Mouse (Mus musculus) kidney, postnatal 4 days (tissue): ENCODE measurements around the gene Arl6.
A peak's percentile ranks its signal among the peaks of the same experiment; 100 is the strongest.

Experiments
- DNase-seq, 2 experiments: peaks; one replicate each; pipeline ENCODE4 v3.0.0; 2021; ENCODE audit warnings: mixed read lengths in 2 of 2

Gene Arl6

GRCm38 (mm10) chr16:59639102-59639691 lies at the start of gene Arl6:
Gene Arl6 (minus strand): TSS chr16:59639391.
- peak; percentile 96 to 97 for DNase-seq

- no peak for DNase-seq
These were observed 45.9 kb upstream of the Arl6 start for GRCm38 (mm10) chr16:59685135-59685534.

- DNase-seq = peak; percentile 78 to 82
These were observed 44.2 kb upstream of the Arl6 start for GRCm38 (mm10) chr16:59683434-59683833.

- no peak for DNase-seq
These were observed 43.2 kb upstream of the Arl6 start for GRCm38 (mm10) chr16:59682216-59682891.

GRCm38 (mm10) chr16:59666938-59667337 lies 27.7 kb upstream of the Arl6 start:
- DNase-seq = no peak

- DNase-seq = no peak
These were observed 4.6 kb upstream of the Arl6 start for GRCm38 (mm10) chr16:59643766-59644165.

GRCm38 (mm10) chr16:59639985-59640384 lies 794 bp upstream of the Arl6 start:
- DNase-seq = no peak

GRCm38 (mm10) chr16:59634598-59634997 lies 4.6 kb downstream of the Arl6 start:
- DNase-seq = no peak

- no peak for DNase-seq
These were observed 17.6 kb downstream of the Arl6 start for GRCm38 (mm10) chr16:59621554-59621953.

GRCm38 (mm10) chr16:59617167-59617566 lies 22.0 kb downstream of the Arl6 start:
- DNase-seq = peak; percentile 18 to 44

- DNase-seq = no peak
These were observed 23.5 kb downstream of the Arl6 start for GRCm38 (mm10) chr16:59615675-59616074.

- DNase-seq = no peak
These were observed 28.4 kb downstream of the Arl6 start for GRCm38 (mm10) chr16:59610750-59611149.

GRCm38 (mm10) chr16:59604078-59604781 lies 35.0 kb downstream of the Arl6 start:
- DNase-seq = peak in 1 of 2 experiments; percentile 31

GRCm38 (mm10) chr16:59600311-59601251 lies 38.6 kb downstream of the Arl6 start, which contains the start of gene Crybg3:
Gene Crybg3 (minus strand): TSS chr16:59600979.
- peak; percentile 86 to 92 for DNase-seq

- DNase-seq = no peak
These were observed 39.6 kb downstream of the Arl6 start for GRCm38 (mm10) chr16:59599411-59600265.

- no peak for DNase-seq
These were observed 40.2 kb downstream of the Arl6 start for GRCm38 (mm10) chr16:59598997-59599396.

- no peak for DNase-seq
These were observed 41.9 kb downstream of the Arl6 start for GRCm38 (mm10) chr16:59597256-59597655.

GRCm38 (mm10) chr16:59594714-59595113 lies 44.5 kb downstream of the Arl6 start:
- DNase-seq = no peak

- DNase-seq = no peak
These were observed 48.4 kb downstream of the Arl6 start for GRCm38 (mm10) chr16:59590790-59591189.

GRCm38 (mm10) chr16:59588351-59589025 lies 50.7 kb downstream of the Arl6 start:
- DNase-seq = no peak

GRCm38 (mm10) chr16:59587816-59588215 lies 51.4 kb downstream of the Arl6 start:
- DNase-seq = no peak
